Mouse (Mus musculus): ENCODE data around the gene Alpl. TPM values are rescaled to one million over a fixed set of nuclear protein-coding genes. Genes with fewer than 3 reads are reported as not detected.

Alpl gene
- polyA plus RNA-seq, 1 experiment from 2014 or later = 9.8 TPM

- ATAC-seq (ENCODE audit: insufficient read depth, low FRiP score) = no peak
- no peaks in the 10 kb centered on the region for H3K27me3 ChIP-seq (ENCODE audit: control insufficient read depth, insufficient read depth, low read length)
- 0 out of 2 replicates have a peak, but pooled peaks cover 3% of the 10 kb centered on the region for H3K4me1 ChIP-seq (ENCODE audit: control insufficient read depth, insufficient read depth, low read length)
- H3K4me2 ChIP-seq (ENCODE audit: low read depth, low read length) = no peak overlapping the region
- H3K9ac ChIP-seq (ENCODE audit: low read length) = no peak overlapping the region
- H3K36me3 ChIP-seq (ENCODE audit: control insufficient read depth, insufficient read depth, low read length) = no peaks in the 10 kb centered on the region
- no peaks in the 10 kb centered on the region for H3K9me3 ChIP-seq (replicated peaks; ENCODE audit: control insufficient read depth, low read length)
- WGBS = 66% methylated on average over 13 of the region's 13 CpGs
- no peak overlapping the region for H3K27ac ChIP-seq (ENCODE audit: low read length)
- no peak overlapping the region for H3K4me3 ChIP-seq (replicated peaks; ENCODE audit: low read length)
Observed at GRCm38 (mm10) chr4:137812946-137813708, 16.9 kb upstream of the Alpl start.

DNA sequence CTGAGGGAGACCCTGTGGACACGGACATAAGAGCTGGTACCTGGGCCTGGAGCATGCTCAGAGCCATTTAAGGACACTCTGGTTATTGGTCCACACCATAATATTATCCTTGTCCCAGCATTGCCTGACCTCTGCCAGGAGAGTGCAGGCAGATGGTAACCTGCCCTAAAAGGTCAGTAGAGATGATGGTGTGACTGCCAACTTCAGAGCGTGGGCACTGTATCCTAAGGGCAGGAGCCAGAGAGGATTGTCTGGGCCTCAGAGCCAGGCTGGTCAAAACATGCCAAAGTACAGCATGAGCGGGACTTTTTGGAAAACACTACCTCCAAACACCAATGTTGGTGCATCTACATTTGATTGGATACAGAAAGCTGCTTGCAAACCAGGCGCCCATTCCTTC lies 13.8 kb upstream of the Alpl start:
- H3K9me3 ChIP-seq (replicated peaks; ENCODE audit: control insufficient read depth, low read length) = 0 out of 2 replicates have a peak, but pooled peaks cover 3% of the 10 kb centered on the region
- H3K4me2 ChIP-seq (ENCODE audit: low read depth, low read length) = no peak overlapping the region
- 0 out of 2 replicates have a peak overlapping the region, but pooled peaks have one; percentile 33 for H3K9ac ChIP-seq (ENCODE audit: low read length)
- H3K27me3 ChIP-seq (ENCODE audit: control insufficient read depth, insufficient read depth, low read length) = no peaks in the 10 kb centered on the region
- no peak overlapping the region for H3K27ac ChIP-seq (ENCODE audit: low read length)
- H3K36me3 ChIP-seq (ENCODE audit: control insufficient read depth, insufficient read depth, low read length) = no peaks in the 10 kb centered on the region
- no peak for ATAC-seq (ENCODE audit: insufficient read depth, low FRiP score)
- 0 out of 2 replicates have a peak, but pooled peaks cover 3% of the 10 kb centered on the region for H3K4me1 ChIP-seq (ENCODE audit: control insufficient read depth, insufficient read depth, low read length)
- 81% methylated on average over 4 of the region's 4 CpGs for WGBS
- H3K4me3 ChIP-seq (replicated peaks; ENCODE audit: low read length) = no peak overlapping the region

GRCm38 (mm10) chr4:137807301-137807851 lies 11.2 kb upstream of the Alpl start:
- H3K4me2 ChIP-seq (ENCODE audit: low read depth, low read length) = no peak overlapping the region
- H3K9me3 ChIP-seq (replicated peaks; ENCODE audit: control insufficient read depth, low read length) = 0 out of 2 replicates have a peak, but pooled peaks cover 3% of the 10 kb centered on the region
- H3K4me3 ChIP-seq (replicated peaks; ENCODE audit: low read length) = no peak overlapping the region
- no peak overlapping the region for H3K27ac ChIP-seq (ENCODE audit: low read length)
- 68% methylated on average over 7 of the region's 7 CpGs for WGBS
- ATAC-seq (ENCODE audit: insufficient read depth, low FRiP score) = no peak
- H3K9ac ChIP-seq (ENCODE audit: low read length) = no peak overlapping the region
- H3K27me3 ChIP-seq (ENCODE audit: control insufficient read depth, insufficient read depth, low read length) = no peaks in the 10 kb centered on the region
- H3K36me3 ChIP-seq (ENCODE audit: control insufficient read depth, insufficient read depth, low read length) = no peaks in the 10 kb centered on the region
- 0 out of 2 replicates have a peak, but pooled peaks cover 3% of the 10 kb centered on the region for H3K4me1 ChIP-seq (ENCODE audit: control insufficient read depth, insufficient read depth, low read length)

DNA sequence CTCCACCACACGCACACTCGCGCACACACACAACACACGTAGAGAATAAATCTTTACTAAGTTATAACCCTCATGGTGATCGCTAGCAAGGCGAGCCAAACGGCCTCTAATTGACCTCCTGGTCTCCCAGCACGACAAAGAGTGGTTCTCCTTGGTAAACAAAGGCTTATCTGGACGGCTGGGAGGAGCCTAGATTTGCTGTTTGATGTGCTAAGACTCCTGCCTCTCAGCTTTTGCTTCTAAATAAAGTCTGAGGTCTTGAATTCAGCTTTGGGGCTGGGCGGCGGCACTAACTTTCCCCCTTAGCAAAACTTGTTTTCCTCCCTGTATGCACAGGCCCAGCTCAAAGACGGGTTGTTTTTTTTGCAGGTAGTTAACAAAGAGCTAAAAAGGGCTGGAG lies 5.0 kb upstream of the Alpl start:
- 24% methylated on average over 12 of the region's 12 CpGs for WGBS
- Histone ChIP-seq H3K4me2 (ENCODE audit: low read depth, low read length) (no peak overlapping the region), H3K4me1 (ENCODE audit: control insufficient read depth, insufficient read depth, low read length) (peaks cover 16% of the 10 kb centered on the region), H3K9me3 (replicated peaks; ENCODE audit: control insufficient read depth, low read length) (0 out of 2 replicates have a peak, but pooled peaks cover 3% of the 10 kb centered on the region), H3K4me3 (replicated peaks; ENCODE audit: low read length) (no peak overlapping the region), H3K27me3 (ENCODE audit: control insufficient read depth, insufficient read depth, low read length) (no peaks in the 10 kb centered on the region), H3K9ac (ENCODE audit: low read length) (no peak overlapping the region), H3K36me3 (ENCODE audit: control insufficient read depth, insufficient read depth, low read length) (no peaks in the 10 kb centered on the region), H3K27ac (ENCODE audit: low read length) (peak overlapping the region; percentile 64)
- ATAC-seq (ENCODE audit: insufficient read depth, low FRiP score) = peak; percentile 73; the same call in 1 of the 2 replicates

- peaks cover 23% of the 10 kb centered on the region for H3K4me1 ChIP-seq (ENCODE audit: control insufficient read depth, insufficient read depth, low read length)
- H3K9ac ChIP-seq (ENCODE audit: low read length) = peak overlapping the region; percentile 19; the same call in 1 of the 2 replicates
- H3K36me3 ChIP-seq (ENCODE audit: control insufficient read depth, insufficient read depth, low read length) = no peaks in the 10 kb centered on the region
- WGBS = 39% methylated on average over 11 of the region's 11 CpGs
- no peak overlapping the region for H3K4me3 ChIP-seq (replicated peaks; ENCODE audit: low read length)
- H3K27me3 ChIP-seq (ENCODE audit: control insufficient read depth, insufficient read depth, low read length) = no peaks in the 10 kb centered on the region; the same call in 1 of the 2 replicates
- 0 out of 2 replicates have a peak, but pooled peaks cover 3% of the 10 kb centered on the region for H3K9me3 ChIP-seq (replicated peaks; ENCODE audit: control insufficient read depth, low read length)
- H3K4me2 ChIP-seq (ENCODE audit: low read depth, low read length) = no peak overlapping the region
- ATAC-seq (ENCODE audit: insufficient read depth, low FRiP score) = no peak
- peak overlapping the region; percentile 58; the same call in 1 of the 2 replicates for H3K27ac ChIP-seq (ENCODE audit: low read length)
Observed at GRCm38 (mm10) chr4:137800324-137800723, 4.1 kb upstream of the Alpl start.

GRCm38 (mm10) chr4:137797038-137797437 lies 854 bp upstream of the Alpl start:
- Histone ChIP-seq H3K27ac (ENCODE audit: low read length) (no peak overlapping the region), H3K4me3 (replicated peaks; ENCODE audit: low read length) (no peak overlapping the region), H3K4me1 (ENCODE audit: control insufficient read depth, insufficient read depth, low read length) (peaks cover 23% of the 10 kb centered on the region), H3K4me2 (ENCODE audit: low read depth, low read length) (no peak overlapping the region), H3K9ac (ENCODE audit: low read length) (no peak overlapping the region), H3K27me3 (ENCODE audit: control insufficient read depth, insufficient read depth, low read length) (no peaks in the 10 kb centered on the region; the same call in none of the 2 replicates), H3K36me3 (ENCODE audit: control insufficient read depth, insufficient read depth, low read length) (no peaks in the 10 kb centered on the region), H3K9me3 (replicated peaks; ENCODE audit: control insufficient read depth, low read length) (no peaks in the 10 kb centered on the region)
- ATAC-seq (ENCODE audit: insufficient read depth, low FRiP score) = no peak
- WGBS = 65% methylated on average over 4 of the region's 4 CpGs

- no peak for ATAC-seq (ENCODE audit: insufficient read depth, low FRiP score)
Observed at GRCm38 (mm10) chr4:137794178-137794900, 1.8 kb downstream of the Alpl start.

GRCm38 (mm10) chr4:137793611-137794010 lies 2.6 kb downstream of the Alpl start:
- no peaks in the 10 kb centered on the region for H3K9me3 ChIP-seq (replicated peaks; ENCODE audit: control insufficient read depth, low read length)
- no peak overlapping the region for H3K4me2 ChIP-seq (ENCODE audit: low read depth, low read length)
- no peak overlapping the region for H3K27ac ChIP-seq (ENCODE audit: low read length)
- ATAC-seq (ENCODE audit: insufficient read depth, low FRiP score) = no peak
- H3K27me3 ChIP-seq (ENCODE audit: control insufficient read depth, insufficient read depth, low read length) = no peaks in the 10 kb centered on the region; the same call in none of the 2 replicates
- H3K9ac ChIP-seq (ENCODE audit: low read length) = no peak overlapping the region
- no peaks in the 10 kb centered on the region for H3K36me3 ChIP-seq (ENCODE audit: control insufficient read depth, insufficient read depth, low read length)
- 81% methylated on average over 7 of the region's 7 CpGs for WGBS
- peaks cover 7% of the 10 kb centered on the region for H3K4me1 ChIP-seq (ENCODE audit: control insufficient read depth, insufficient read depth, low read length)
- H3K4me3 ChIP-seq (replicated peaks; ENCODE audit: low read length) = no peak overlapping the region

More at GRCm38 (mm10) chr4:137794178-137794900, 1.8 kb downstream of the Alpl start:
- whole genome bisulfite sequencing = 79% methylated on average over 13 of the region's 13 CpGs
- Histone ChIP-seq H3K4me2 (ENCODE audit: low read depth, low read length) (no peak overlapping the region), H3K27me3 (ENCODE audit: control insufficient read depth, insufficient read depth, low read length) (no peaks in the 10 kb centered on the region; the same call in none of the 2 replicates), H3K36me3 (ENCODE audit: control insufficient read depth, insufficient read depth, low read length) (no peaks in the 10 kb centered on the region), H3K27ac (ENCODE audit: low read length) (no peak overlapping the region), H3K4me1 (ENCODE audit: control insufficient read depth, insufficient read depth, low read length) (peaks cover 7% of the 10 kb centered on the region), H3K4me3 (replicated peaks; ENCODE audit: low read length) (no peak overlapping the region), H3K9ac (ENCODE audit: low read length) (no peak overlapping the region), H3K9me3 (replicated peaks; ENCODE audit: control insufficient read depth, low read length) (no peaks in the 10 kb centered on the region)
